Mouse (Mus musculus) layer of hippocampus, postnatal 36 days (tissue): ENCODE measurements at regions not wholly inside any gene's neighbourhood (a gene's known extent, or its start where the extent isn't known, plus 50 kb on each side); places are given as distances from the start of the nearest gene placed in this dataset.

Experiments
- DNase-seq, 2 experiments: peaks; one replicate each; pipeline ENCODE4 v3.0.0; 2022

DNA sequence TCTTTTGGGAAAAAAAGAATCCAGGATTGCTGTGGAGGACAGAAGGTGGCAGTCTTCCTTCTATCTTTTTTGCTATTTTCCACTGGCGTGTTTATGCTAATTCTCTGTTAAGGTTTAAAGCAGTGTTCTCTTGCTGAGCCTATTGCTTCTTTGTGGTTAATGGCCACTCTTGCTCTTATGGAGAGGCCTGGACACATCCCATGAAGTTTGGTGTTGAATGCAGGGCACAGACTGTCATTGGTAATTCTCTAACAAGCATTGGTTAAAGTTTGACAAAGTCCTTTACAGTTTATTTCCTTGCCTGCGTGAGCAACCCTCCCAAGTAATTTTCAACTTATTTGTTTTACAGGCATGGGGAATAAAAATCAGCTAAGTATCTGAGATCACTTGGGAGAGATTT, 165.1 kb upstream of the Pdcd1 start:
- no peak for DNase-seq

- no peak for DNase-seq
Observed at GRCm38 (mm10) chr1:94208929-94209328, 156.6 kb upstream of the Pdcd1 start.

DNA sequence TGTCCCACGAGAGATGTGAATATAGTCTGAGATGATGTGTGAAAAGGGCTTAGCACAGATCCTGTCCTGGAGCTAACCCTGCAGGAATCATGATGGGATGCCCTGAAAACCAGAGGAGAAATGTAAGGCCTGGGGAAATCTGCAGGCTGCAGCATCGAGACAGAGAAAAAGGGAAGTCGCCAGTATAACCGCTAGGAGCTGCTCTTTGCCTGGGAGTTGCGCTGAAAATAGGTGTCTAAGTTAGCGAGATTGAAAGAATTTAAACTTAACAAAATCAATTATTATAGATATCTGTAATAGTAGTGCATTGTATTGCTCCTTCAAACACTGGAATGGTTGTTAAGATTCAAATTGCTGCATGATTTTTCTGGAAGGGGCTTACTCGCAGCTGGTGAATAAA, 155.5 kb upstream of the Pdcd1 start:
- no peak for DNase-seq

DNA sequence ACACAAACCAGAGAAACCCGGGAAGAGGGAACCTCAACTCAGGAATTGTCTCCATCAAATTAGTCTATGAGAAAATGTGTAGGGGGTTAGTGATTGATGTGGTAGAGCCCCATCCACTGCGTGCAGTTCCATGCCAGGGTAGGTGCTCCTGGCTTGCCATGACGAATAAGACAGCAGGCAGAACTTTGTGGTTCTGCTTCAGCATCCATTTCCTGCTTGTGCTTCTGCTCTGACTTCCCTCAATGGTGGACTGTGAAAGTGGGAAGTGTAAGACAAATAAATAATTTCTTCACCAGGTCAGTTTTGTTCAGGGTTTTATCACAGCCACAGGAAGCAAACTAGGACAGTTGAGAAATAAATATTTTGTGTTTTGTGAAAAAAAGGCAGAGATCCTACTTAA, 150.9 kb upstream of the Pdcd1 start:
- no peak for DNase-seq

DNA sequence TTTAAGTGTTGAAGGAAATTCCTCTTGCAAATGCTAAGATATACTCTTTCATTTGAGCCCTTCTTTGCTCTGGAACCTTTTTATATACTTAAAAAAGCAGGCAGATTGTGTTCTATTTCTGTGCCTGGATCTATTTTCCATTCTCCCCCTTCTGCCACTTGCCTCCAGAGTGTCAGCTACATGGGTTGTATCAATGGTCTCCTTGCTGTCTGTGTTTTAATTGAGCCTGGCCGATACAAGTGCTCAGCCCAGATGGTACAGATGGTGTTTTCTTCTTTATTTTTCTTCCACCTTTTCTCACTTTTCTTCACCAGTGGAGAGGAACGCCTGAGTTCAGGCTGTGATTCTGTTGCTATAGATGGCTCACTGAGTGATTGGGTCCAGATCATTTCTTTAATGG, 131.5 kb upstream of the Pdcd1 start:
- no peak for DNase-seq

- no peak for DNase-seq
Observed at GRCm38 (mm10) chr1:94149958-94150357, 97.6 kb upstream of the Pdcd1 start.

GRCm38 (mm10) chr1:94147015-94147414, 94.7 kb upstream of the Pdcd1 start:
- no peak for DNase-seq

- DNase-seq = no peak
Observed at GRCm38 (mm10) chr1:94140518-94140917, 88.2 kb upstream of the Pdcd1 start.

DNA sequence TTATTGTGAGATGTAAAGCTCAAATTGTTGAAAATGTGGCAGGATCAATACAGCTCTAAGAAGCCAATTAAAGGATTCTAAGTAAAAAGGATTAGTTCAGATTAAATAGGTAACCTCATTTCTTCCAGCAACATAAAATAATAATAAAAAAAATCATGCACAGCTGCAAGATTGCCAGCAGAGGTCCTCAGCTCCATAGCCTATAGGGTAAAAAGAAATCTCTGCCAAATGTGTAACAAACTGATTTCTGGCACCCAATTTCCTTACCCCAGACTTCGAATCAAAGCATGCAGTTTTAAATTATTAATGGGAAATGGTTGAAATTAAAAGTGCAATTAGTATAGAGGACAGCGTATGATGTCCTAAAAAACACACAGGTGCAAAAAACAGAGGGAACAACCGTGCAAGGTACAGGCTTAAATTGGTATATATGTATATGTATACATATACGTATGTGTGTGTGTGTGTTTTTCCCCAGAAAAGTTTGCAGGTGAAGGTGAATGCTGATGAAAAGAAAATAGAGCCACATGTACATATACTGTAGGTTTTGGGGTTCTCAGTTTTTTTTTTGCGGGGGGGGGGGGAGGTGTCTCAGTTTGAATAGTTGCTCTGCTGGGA, 87.2 kb upstream of the Pdcd1 start:
- no peak for DNase-seq

DNA sequence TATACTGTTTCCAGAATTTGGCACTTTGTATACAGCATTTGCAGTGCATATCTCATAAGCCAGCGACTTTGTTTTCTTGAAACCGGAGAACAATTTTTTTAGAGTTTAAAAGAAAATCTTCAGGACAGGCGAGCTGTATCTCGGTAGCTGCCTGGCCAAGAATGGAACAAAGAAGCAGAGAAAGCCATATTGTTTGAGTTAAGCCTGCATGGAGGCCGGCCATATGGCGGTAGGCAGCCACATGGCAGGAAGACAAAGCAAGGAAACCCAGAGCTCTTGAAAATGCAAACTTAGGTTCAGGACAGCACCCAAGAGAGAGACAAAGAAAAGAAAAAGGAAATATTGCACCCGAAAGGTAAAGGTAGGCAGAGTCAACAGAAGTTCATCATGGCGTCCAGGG, 84.4 kb upstream of the Pdcd1 start:
- DNase-seq = peak in 1 of 2 experiments; percentile 9
